Mouse (Mus musculus) heart, adult 2 months (tissue): Measurements from ENCODE around the gene Pex7.

Source experiments
- CTCF ChIP-seq: fragments of 200-600 bp; IDR thresholded peaks from 2 replicates; pipeline ENCODE4 v1.8.1; 2022; ENCODE audit warnings: antibody characterized with exemption, mild to moderate bottlenecking, moderate library complexity
- EP300 ChIP-seq: fragments of 200-500 bp; IDR thresholded peaks from 2 replicates; pipeline ENCODE4 v1.6.1; 2011; ENCODE audit warnings: low read depth, low read length, control low read depth; ENCODE audit not compliant: insufficient read depth
- POLR2A ChIP-seq: fragments of 200-500 bp; IDR thresholded peaks from 2 replicates; pipeline ENCODE4 v1.6.1; 2011; ENCODE audit warnings: mild to moderate bottlenecking, low read depth, low read length, control low read depth; ENCODE audit not compliant: insufficient read depth

DNA sequence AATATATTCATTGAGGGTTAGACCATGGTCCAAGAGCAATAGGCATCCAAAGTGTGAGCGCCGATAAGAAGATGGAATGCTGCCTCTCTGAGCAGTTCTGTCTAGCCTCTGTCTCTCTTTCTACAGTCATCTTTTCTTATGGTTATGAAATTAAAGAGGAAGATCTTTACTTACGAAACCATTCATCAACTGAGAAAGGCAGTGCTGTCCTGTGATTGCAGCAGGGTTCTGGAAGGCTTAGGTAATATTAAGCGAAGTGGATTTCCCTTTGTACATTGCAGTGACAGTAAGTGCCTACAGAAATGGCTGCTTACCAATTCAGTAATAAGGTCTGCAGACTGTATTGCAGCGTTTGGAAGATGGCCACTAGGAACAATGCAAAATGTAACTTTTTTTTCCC, 67.7 kb downstream of the Pex7 start:
- TF ChIP-seq CTCF (no peak), POLR2A (no peak), EP300 (no peak)
